Mouse (Mus musculus): ENCODE measurements around the gene Hspa1b. TPM values are rescaled to one million over a fixed set of nuclear protein-coding genes. Genes with fewer than 3 reads are reported as not detected.
"Not testable (repeated sequence)": the region's sequence is repeated elsewhere in the genome, so short reads cannot be mapped to it uniquely, and the experiment has no call there.

Gene Hspa1b
- 0.15 and 0.26 TPM in 2 replicates for polyA plus RNA-seq (2015; fragmentation: Nextera tagmentation; extraction: Ambion mirVana)

DNA sequence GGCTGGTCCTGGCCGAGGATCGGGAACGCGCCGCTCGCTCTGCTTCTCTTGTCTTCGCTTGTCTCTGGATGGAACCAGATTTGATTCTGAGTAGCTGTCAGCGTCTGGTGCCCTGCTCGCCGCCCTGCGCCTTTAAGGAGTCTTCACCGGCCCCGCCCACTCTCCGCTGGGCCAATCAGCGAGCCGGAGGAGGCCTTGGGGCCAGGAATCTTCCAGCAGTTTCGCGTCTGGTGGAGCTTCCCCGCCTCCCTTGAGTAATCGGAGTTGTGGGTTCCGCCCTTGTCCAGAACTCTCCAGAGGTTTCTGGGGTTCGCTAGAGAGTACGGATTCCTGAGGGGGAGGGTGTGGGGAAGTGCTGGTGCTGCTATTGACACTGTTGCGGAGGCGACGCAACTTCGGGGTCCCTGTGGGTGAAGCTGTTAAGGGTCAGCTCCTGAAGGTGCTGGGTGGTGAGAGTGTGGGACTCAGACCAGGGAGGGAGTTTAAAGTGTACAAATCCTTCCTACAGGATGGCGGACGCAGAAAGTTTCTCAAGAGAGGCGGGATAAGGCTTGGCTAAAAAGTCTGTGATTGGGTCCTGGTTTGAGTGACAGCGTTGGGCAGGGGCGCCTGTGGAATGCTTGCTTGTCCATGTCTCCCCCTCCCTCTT lies at the start of gene Hspa1b:
Hspa1b (minus strand) TSS at position 109 of the 649 bp plus-strand sequence.
- H3K27ac ChIP-seq = peak within 1 kb of the TSS; percentile 99
- not testable (repeated sequence) for H3K27me3 ChIP-seq, H3K36me3 ChIP-seq, H3K9me3 ChIP-seq
- H3K4me3 ChIP-seq = peak within 1 kb of the TSS; percentile 58
- ATAC-seq (ENCODE audit: borderline replicate concordance, extremely low read depth, low FRiP score, low TSS enrichment) = peak; percentile 96
- H3K4me2 ChIP-seq = peak within 1 kb of the TSS; percentile 74
- H3K9ac ChIP-seq = peak within 1 kb of the TSS; percentile 71
- WGBS = 1% methylated on average over 29 of the region's 32 CpGs
- peaks cover 11% of the 10 kb centered on the region for H3K4me1 ChIP-seq

DNA sequence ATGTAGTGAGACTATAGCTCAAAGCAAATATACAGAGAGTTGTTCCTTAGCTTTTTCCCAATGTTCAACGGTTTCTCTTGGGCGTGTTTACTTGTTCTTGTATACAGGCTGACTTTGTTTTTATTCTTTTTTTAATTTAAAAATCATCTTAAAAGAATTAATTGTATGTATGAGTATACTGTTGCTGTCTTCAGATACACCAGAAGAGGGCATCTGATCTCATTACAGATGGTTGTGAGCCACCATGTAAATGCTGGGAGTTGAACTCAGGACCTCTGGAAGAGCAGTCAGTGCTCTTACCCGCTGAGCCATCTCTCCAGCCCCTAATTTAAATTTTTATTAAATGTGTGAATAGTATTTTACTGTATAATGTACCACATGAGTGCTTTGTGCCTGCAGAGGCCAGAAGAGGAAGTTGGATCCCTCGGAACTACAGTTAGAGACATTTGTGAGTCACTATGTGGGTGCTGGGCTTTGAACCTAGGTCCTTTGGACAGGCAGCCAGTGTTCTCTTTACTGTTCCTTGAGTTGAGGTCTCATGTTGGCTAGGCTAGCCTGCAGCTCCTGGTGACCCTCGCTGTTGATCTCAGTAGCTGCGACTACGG lies 48.5 kb upstream of the Hspa1b start:
- Histone ChIP-seq H3K36me3 (peaks cover 83% of the 10 kb centered on the region), H3K27me3 (no peaks in the 10 kb centered on the region), H3K4me1 (peaks cover 11% of the 10 kb centered on the region), H3K27ac (no peak overlapping the region), H3K9me3 (no peaks in the 10 kb centered on the region), H3K4me2 (no peak overlapping the region), H3K4me3 (no peak overlapping the region), H3K9ac (no peak overlapping the region)
- ATAC-seq (ENCODE audit: borderline replicate concordance, extremely low read depth, low FRiP score, low TSS enrichment) = no peak
- 93% methylated on average over 7 of the region's 7 CpGs for WGBS

DNA sequence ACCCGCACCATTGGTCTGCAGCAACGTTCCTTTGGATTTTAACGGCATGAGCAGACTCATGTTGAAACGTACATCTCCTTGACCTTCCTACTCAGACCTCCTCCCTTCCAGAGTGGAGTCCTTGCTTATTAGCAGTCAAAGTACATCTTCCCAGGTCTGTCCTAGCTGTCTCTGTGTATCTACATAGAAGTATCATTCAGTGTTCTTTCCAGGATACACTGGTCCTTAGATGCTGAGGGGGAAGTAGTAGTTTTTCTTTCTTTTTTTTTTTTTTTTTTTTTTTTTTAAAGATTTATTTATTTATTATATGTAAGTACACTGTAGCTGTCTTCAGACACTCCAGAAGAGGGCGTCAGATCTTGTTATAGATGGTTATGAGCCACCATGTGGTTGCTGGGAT lies 46.9 kb upstream of the Hspa1b start:
- WGBS = 87% methylated on average over 5 of the region's 5 CpGs
- H3K36me3 ChIP-seq = peaks cover 67% of the 10 kb centered on the region
- not testable (repeated sequence) for H3K27ac ChIP-seq; H3K9ac ChIP-seq; H3K9me3 ChIP-seq; H3K4me2 ChIP-seq; H3K4me3 ChIP-seq; H3K27me3 ChIP-seq; ATAC-seq (ENCODE audit: borderline replicate concordance, extremely low read depth, low FRiP score, low TSS enrichment)
- peaks cover 16% of the 10 kb centered on the region for H3K4me1 ChIP-seq

DNA sequence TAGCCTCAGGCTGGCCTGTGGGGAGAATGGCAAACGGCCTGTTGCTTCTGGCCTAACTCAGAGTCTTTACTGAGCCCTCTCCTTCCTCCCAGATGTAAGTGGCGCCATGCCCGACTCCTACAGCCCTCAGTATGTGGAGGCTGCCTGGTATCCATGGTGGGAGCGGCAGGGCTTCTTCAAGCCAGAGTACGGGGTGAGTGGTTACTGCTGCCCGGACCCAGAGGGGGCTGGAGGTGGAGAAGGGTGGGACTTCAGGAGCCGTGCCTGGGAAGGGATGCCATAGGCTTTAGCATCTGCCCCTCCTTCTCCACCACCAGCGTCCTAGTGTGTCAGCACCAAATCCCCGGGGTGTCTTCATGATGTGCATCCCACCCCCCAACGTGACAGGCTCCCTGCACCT lies 46.1 kb upstream of the Hspa1b start:
- Histone ChIP-seq H3K9me3 (no peaks in the 10 kb centered on the region), H3K9ac (no peak overlapping the region), H3K4me3 (no peak overlapping the region), H3K36me3 (peaks cover 60% of the 10 kb centered on the region), H3K27ac (no peak overlapping the region), H3K4me2 (no peak overlapping the region), H3K4me1 (peaks cover 16% of the 10 kb centered on the region), H3K27me3 (no peaks in the 10 kb centered on the region)
- WGBS = 91% methylated on average over 10 of the region's 10 CpGs
- ATAC-seq (ENCODE audit: borderline replicate concordance, extremely low read depth, low FRiP score, low TSS enrichment) = no peak

DNA sequence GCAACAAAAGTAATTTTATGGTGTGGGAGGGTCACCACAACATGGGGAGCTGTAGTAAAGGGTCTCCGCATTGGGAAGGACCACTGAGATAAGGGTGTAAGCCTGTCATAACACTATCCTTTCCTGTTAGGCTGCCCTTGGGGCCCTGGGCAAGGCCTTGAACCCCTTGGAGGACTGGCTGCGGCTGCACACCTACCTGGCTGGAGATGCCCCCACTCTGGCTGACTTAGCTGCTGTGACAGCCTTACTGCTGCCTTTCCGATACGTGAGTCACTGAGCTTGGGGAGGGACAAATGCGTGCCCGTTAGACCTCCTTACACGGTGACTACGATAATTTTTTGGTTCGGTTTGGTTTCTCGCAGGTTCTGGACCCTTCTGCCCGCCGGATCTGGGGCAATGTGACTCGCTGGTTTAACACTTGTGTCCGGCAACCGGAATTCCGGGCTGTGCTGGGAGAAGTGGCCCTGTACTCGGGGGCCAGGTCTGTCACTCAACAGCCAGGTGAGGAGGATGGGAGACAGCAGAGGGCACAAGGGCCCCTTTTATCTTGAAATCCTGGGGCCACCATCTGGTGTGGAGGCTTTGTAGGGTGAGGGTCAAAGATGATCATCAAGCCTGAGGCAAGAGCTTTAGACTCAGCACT lies 45.2 kb upstream of the Hspa1b start:
- H3K4me3 ChIP-seq = no peak overlapping the region
- H3K36me3 ChIP-seq = peaks cover 50% of the 10 kb centered on the region
- H3K9me3 ChIP-seq = no peaks in the 10 kb centered on the region
- H3K9ac ChIP-seq = 0 out of 2 replicates have a peak overlapping the region, but pooled peaks have one; percentile 1
- ATAC-seq (ENCODE audit: borderline replicate concordance, extremely low read depth, low FRiP score, low TSS enrichment) = no peak
- no peak overlapping the region for H3K4me2 ChIP-seq
- H3K27me3 ChIP-seq = no peaks in the 10 kb centered on the region
- H3K4me1 ChIP-seq = peaks cover 25% of the 10 kb centered on the region
- no peak overlapping the region for H3K27ac ChIP-seq
- 91% methylated on average over 17 of the region's 17 CpGs for WGBS

DNA sequence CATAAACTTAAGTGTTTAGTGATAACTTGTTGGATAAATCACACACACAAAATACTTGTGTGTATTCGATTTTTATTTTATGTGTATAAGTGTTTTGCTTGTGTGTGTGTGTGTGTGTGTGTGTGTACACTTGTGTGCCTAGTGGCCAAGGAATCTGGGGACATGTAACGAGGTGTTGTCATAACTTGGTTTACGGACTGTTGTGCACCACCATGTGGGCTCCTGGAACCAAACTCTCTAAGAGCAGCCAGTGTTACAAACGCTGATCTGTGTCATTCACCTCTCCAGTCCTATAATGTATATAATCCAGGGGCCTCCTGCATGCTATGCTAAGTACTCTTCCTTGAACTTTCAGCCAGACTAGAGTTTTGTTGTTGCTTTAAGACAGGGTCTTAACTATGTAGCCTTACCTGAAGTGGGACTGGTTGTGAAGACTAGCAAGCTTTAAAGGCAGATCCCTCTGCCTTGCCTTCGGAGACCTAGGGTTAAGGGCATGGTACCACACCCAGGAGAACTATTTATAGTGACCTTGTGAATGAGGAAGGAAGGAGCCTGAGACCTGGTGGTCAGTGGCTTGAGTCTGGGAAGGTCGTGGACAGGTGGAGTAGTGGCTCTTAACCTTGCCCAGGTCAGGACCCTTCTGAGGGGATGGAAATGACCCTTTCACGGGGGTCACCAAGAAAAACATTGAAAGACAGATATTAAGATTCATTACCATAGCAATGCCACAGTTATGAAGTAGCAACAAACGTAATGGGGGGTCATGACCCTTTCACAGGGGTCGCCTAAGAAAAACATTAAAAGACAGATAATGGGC lies 44.2 kb upstream of the Hspa1b start:
- H3K4me1 ChIP-seq = peaks cover 35% of the 10 kb centered on the region
- peaks cover 49% of the 10 kb centered on the region for H3K36me3 ChIP-seq
- peak overlapping the region; percentile 85 for H3K4me2 ChIP-seq
- no peak overlapping the region for H3K27ac ChIP-seq
- peak overlapping the region; percentile 77 for H3K9ac ChIP-seq
- no peaks in the 10 kb centered on the region for H3K27me3 ChIP-seq
- no peaks in the 10 kb centered on the region for H3K9me3 ChIP-seq
- WGBS = 44% methylated on average over 9 of the region's 9 CpGs
- peak overlapping the region; percentile 62; the same call in 1 of the 2 replicates for H3K4me3 ChIP-seq
- no peak for ATAC-seq (ENCODE audit: borderline replicate concordance, extremely low read depth, low FRiP score, low TSS enrichment)

DNA sequence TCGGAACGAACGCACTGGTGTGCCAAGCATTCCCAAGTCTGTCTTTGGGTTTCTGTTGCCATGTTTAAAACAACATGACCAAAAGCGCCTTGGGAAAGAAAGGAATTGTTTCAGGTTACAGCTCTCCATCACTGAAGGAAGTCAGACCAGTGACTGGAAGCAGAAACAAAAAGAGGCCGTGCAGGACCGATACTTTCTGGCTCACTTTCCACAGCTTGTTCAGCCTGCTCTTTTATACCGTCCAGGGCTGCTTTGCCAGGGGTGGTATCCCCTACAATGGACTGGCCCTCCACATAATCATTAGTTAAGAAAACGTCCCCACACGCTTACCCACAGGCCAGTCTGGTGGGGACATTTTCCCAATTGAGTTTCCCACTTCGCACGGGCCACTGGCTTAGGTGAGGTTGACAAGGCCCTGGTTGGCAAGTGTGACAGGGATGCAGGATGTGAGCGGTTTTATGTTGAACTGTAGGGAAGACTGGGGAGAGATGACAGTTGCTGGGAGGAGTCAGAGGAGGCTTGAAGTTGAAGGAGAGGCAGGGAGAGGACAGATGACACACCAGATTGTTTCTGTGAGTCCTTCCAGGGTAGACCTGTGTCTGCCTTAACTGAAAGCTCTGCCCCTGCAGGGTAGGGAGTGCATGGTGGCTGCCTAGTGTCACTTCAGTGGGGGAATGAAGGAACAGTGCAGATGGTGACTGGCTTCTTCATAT lies 43.3 kb upstream of the Hspa1b start:
- H3K4me3 ChIP-seq = peak overlapping the region; percentile 62
- peak overlapping the region; percentile 85 for H3K4me2 ChIP-seq
- H3K36me3 ChIP-seq = peaks cover 49% of the 10 kb centered on the region
- WGBS = 4% methylated on average over 12 of the region's 12 CpGs
- ATAC-seq (ENCODE audit: borderline replicate concordance, extremely low read depth, low FRiP score, low TSS enrichment) = no peak
- H3K4me1 ChIP-seq = peaks cover 44% of the 10 kb centered on the region
- H3K27ac ChIP-seq = peak overlapping the region; percentile 96
- no peaks in the 10 kb centered on the region for H3K27me3 ChIP-seq
- H3K9ac ChIP-seq = peak overlapping the region; percentile 77
- H3K9me3 ChIP-seq = no peaks in the 10 kb centered on the region

DNA sequence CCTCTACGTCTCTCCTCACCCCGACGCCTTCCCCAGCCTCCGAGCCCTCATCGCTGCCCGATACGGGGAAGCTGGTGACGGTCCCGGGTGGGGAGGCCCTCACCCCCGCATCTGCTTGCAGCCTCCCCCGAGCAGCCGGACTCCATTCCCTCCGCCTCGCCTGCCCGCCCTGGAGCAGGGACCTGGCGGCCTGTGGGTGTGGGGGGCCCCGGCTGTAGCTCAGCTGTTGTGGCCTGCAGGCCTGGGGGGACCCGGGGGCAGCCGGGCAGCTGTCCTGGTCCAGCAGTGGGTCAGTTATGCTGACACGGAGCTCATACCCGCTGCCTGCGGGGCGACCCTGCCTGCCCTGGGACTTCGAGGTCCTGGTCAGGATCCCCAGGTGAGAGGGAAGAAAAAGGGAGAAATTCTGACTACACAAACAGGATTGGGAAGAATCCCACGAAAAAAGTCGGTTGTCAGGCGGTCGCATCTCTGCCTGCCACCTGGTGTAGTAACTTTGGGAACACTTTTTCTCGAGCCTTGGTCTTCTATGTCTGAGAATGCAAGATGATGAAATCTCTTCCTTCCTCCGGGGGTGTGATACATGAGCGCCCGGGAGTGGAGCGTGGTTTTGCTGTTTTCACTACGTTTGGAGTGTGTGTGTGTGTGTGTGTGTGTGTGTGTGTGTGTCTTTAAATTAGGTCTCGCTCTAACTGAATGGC lies 42.6 kb upstream of the Hspa1b start:
- H3K4me2 ChIP-seq = peak overlapping the region; percentile 85

DNA sequence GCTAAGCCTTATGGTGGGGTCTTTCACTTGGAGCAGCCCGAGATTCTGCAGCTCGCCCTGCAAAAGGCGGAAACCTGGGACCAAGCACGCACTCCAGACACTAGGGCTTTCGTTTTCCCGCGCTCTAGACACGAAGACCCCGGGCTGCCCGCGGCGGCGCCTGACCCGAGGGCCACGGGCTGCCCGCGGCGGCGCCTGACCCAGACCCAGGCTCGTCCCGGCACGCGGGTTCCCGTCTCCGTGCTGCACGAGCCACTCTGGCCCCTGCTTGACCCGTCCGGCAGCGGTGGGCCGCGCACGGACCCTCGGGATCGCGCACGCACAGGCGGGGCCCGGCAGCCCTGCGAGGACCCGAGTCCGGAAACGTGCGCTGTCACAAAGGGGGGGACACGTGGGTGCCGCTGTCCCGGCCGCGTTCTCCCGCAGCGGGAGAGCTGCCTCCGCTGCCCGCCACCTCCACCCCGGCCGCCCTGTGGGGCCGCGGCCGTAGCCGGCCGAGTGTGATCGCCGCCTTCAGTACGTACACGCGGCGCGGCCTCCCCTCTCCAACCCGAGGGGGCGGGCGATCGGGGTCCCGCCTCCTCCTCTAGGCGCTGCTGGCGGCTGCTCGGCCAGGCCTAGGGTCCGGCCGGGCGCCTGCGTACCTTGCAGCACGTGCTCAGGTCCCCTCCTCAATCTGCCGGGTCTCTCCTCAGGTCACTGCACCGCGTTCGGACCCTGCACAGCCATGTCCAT lies 41.8 kb upstream of the Hspa1b start, which contains the start of gene Vars:
Vars (plus strand) TSS at position 271 of the 735 bp plus-strand sequence.
- Histone ChIP-seq H3K4me1 (peaks cover 50% of the 10 kb centered on the region), H3K27ac (peak within 1 kb of the TSS; percentile 96), H3K36me3 (peaks cover 48% of the 10 kb centered on the region), H3K9ac (peak within 1 kb of the TSS; percentile 77), H3K27me3 (no peaks in the 10 kb centered on the region), H3K4me2 (peak within 1 kb of the TSS; percentile 85), H3K4me3 (peak within 1 kb of the TSS; percentile 62), H3K9me3 (no peaks in the 10 kb centered on the region)
- under 1% methylated on average over 83 of the region's 83 CpGs for WGBS
- peak; percentile 92 for ATAC-seq (ENCODE audit: borderline replicate concordance, extremely low read depth, low FRiP score, low TSS enrichment)

More for the DNA sequence above, 42.6 kb upstream of the Hspa1b start:
- Histone ChIP-seq H3K36me3 (peaks cover 49% of the 10 kb centered on the region), H3K4me1 (peaks cover 50% of the 10 kb centered on the region), H3K9ac (peak overlapping the region; percentile 77), H3K27me3 (no peaks in the 10 kb centered on the region), H3K9me3 (no peaks in the 10 kb centered on the region), H3K27ac (peak overlapping the region; percentile 96), H3K4me3 (peak overlapping the region; percentile 62)
- no peak for ATAC-seq (ENCODE audit: borderline replicate concordance, extremely low read depth, low FRiP score, low TSS enrichment)
- under 1% methylated on average over 35 of the region's 35 CpGs for WGBS
